Mouse (Mus musculus) stomach, adult 2 months (tissue): Measurements from ENCODE around the gene Vmn1r3. TPM values are rescaled to one million over a fixed set of nuclear protein-coding genes. Genes with fewer than 3 reads are reported as not detected.

ENCODE experiments used
- polyA plus RNA-seq: library from polyadenylated mRNA; depleted of rRNA; stranded (reverse); fragments of >200 nt; gene quantifications from 2 replicates; pipeline ENCODE4 v1.2.3, GENCODE M21; 2012; rRNA removed

Vmn1r3 gene
- not detected in 2 replicates for polyA plus RNA-seq

DNA sequence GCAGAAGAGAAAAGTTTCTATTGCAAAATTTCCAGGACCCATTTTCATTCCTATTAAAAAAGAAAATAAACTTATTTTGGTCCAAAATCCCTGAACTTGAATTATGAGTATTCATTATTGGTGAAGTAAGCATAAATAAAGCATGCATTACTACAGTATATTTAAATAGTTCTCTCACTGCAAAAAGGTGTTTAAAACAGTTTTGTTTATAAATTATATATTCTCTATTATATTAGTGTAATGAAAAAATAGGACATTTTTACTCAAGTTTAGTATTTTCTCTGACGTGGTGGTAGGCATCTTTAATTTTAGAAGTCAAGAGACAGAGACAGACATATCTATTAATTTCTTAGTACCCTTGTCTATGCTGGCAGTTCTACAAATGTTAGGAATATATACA is at the start of gene Vmn1r3:
TSS of gene Vmn1r3 (minus strand) at position 101 of the 400 bp plus-strand sequence.

DNA sequence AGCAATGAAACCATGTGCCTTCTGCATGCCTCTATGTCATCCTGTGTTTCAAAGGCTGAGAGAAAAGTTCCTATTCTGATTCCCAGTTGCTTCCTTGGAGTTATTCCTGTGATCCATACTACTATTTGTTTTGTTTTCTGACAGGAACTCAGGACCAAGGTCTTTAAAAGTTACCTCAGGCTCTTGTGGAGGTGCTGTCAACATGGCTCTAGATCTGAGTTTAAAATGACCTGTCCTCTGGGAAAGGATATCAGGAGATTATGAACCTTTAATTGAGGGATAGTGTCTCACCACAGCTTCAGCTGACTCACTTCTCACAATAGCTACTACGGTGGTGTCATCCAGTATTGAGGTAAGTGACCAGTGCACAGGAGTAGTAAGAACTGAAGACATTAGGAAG is 18.1 kb downstream of the Vmn1r3 start, which contains the start of gene Vmn1r2:
TSS of gene Vmn1r2 (plus strand) at position 301 of the 400 bp plus-strand sequence.

Other genes with a start within 250 kb of the Vmn1r3 start
- gene Vmn1r2, start 18.0 kb downstream of the Vmn1r3 start, polyA plus RNA-seq, result not detected in 2 replicates